Mouse (Mus musculus) testis, adult 2 months (tissue): Measurements from ENCODE around the gene Atg7.

Source experiments
- CTCF ChIP-seq: fragments of 200-500 bp; IDR thresholded peaks from 2 replicates; pipeline ENCODE4 v1.5.1; 2012; ENCODE audit warnings: low read depth, mild to moderate bottlenecking, inconsistent platforms, low read length, moderate library complexity; ENCODE audit not compliant: control insufficient read depth, insufficient read depth, insufficient replicate concordance
- POLR2A ChIP-seq: fragments of 200-500 bp; IDR thresholded peaks from 2 replicates; pipeline ENCODE4 v1.6.1; 2012; ENCODE audit warnings: low read depth, mild to moderate bottlenecking, inconsistent platforms, low read length, moderate library complexity; ENCODE audit not compliant: control insufficient read depth

GRCm38 (mm10) chr6:114904818-114905217 lies 261.9 kb downstream of the Atg7 start:
- no peak for TF ChIP-seq CTCF
- no peak for TF ChIP-seq POLR2A
